Mouse (Mus musculus) liver, embryonic 15.5 days (tissue): ENCODE results near the gene Usp19. TPM values are rescaled to one million over a fixed set of nuclear protein-coding genes. Genes with fewer than 3 reads are reported as not detected.

Experiments used
- ATAC-seq: fragments of 200-750 bp; cut with Nextera tagmentation; 2 replicates; pipeline ENCODE4 v1.8.0; 2017; ENCODE audit warnings: moderate number of reproducible peaks, mild to moderate bottlenecking, moderate library complexity; ENCODE audit not compliant: insufficient read depth
- H3K27ac ChIP-seq: fragments of 300-500 bp; sonication (generic); replicated peaks from 2 replicates; pipeline ENCODE4 v1.5.1; 2015; ENCODE audit warnings: mild to moderate bottlenecking, inconsistent platforms
- H3K27me3 ChIP-seq: fragments of 300-500 bp; sonication (generic); 2 replicates; pipeline ENCODE4 v1.6.1; 2015; ENCODE audit warnings: mild to moderate bottlenecking, inconsistent platforms
- H3K36me3 ChIP-seq: fragments of 300-500 bp; sonication (generic); replicated peaks from 2 replicates; pipeline ENCODE4 v1.6.1; 2015; ENCODE audit warnings: moderate library complexity, mild to moderate bottlenecking, inconsistent platforms
- H3K4me1 ChIP-seq: fragments of 300-500 bp; sonication (generic); replicated peaks from 2 replicates; pipeline ENCODE4 v1.6.1; 2015; ENCODE audit warnings: inconsistent platforms
- H3K4me2 ChIP-seq: fragments of 300-500 bp; sonication (generic); 2 replicates; pipeline ENCODE4 v1.6.1; 2015; ENCODE audit warnings: moderate library complexity, mild to moderate bottlenecking, inconsistent platforms
- H3K4me3 ChIP-seq: fragments of 300-500 bp; sonication (generic); replicated peaks from 2 replicates; pipeline ENCODE4 v1.5.1; 2015; ENCODE audit warnings: mild to moderate bottlenecking, inconsistent platforms
- H3K9ac ChIP-seq: fragments of 300-500 bp; sonication (generic); 2 replicates; pipeline ENCODE4 v1.6.1; 2015; ENCODE audit warnings: moderate library complexity, mild to moderate bottlenecking, inconsistent platforms
- H3K9me3 ChIP-seq: fragments of 300-500 bp; sonication (generic); replicated peaks from 2 replicates; pipeline ENCODE4 v1.6.1; 2016; ENCODE audit warnings: inconsistent platforms
- WGBS: fragments of 180-500 bp; shearing (Covaris S2); methylation state at CpG from one replicate; pipeline ENCODE4 v1.1.7; 2015; ENCODE audit warnings: mixed read lengths; ENCODE audit not compliant: insufficient replicate concordance; 5-methylcytosine and 5-hydroxymethylcytosine counted together
- polyA plus RNA-seq: library from polyadenylated mRNA; unstranded; fragments of >200 nt; fragmentation: Nextera tagmentation; extraction: Ambion mirVana; gene quantifications from 2 replicates; pipeline ENCODE4 v1.2.1, GENCODE M21; 2015

Gene Usp19
- polyA plus RNA-seq, 1 experiment from 2014 or later, result 26.1 TPM

- WGBS, result 60% methylated on average over 4 of the region's 4 CpGs
- H3K27me3 ChIP-seq, result no peaks in the 10 kb centered on the region
- H3K9ac ChIP-seq, result no peak overlapping the region
- peaks cover 3% of the 10 kb centered on the region; the same call in 1 of the 2 replicates for H3K36me3 ChIP-seq
- H3K9me3 ChIP-seq, result no peaks in the 10 kb centered on the region
- ATAC-seq, result no peak
- H3K4me2 ChIP-seq, result no peak overlapping the region
- H3K27ac ChIP-seq, result no peak overlapping the region
- peaks cover 61% of the 10 kb centered on the region for H3K4me1 ChIP-seq
- no peak overlapping the region for H3K4me3 ChIP-seq
Measured at GRCm38 (mm10) chr9:108453458-108453857, 36.9 kb upstream of the Usp19 start.

- Histone ChIP-seq H3K4me1 (peaks cover 61% of the 10 kb centered on the region), H3K36me3 (0 out of 2 replicates have a peak, but pooled peaks cover 2% of the 10 kb centered on the region), H3K4me2 (no peak overlapping the region), H3K9ac (no peak overlapping the region), H3K9me3 (no peaks in the 10 kb centered on the region), H3K4me3 (no peak overlapping the region), H3K27ac (no peak overlapping the region), H3K27me3 (no peaks in the 10 kb centered on the region)
- ATAC-seq, result no peak
- WGBS, result 56% methylated on average over 6 of the region's 6 CpGs
Measured at GRCm38 (mm10) chr9:108454429-108454828, 36.0 kb upstream of the Usp19 start.

GRCm38 (mm10) chr9:108455747-108456571, 34.4 kb upstream of the Usp19 start:
- no peak overlapping the region for H3K4me2 ChIP-seq

GRCm38 (mm10) chr9:108456953-108457352, 33.4 kb upstream of the Usp19 start:
- WGBS, result 77% methylated on average over 10 of the region's 10 CpGs
- Histone ChIP-seq H3K9me3 (no peaks in the 10 kb centered on the region), H3K4me2 (no peak overlapping the region), H3K27ac (no peak overlapping the region), H3K27me3 (no peaks in the 10 kb centered on the region), H3K4me3 (no peak overlapping the region), H3K36me3 (no peaks in the 10 kb centered on the region), H3K9ac (no peak overlapping the region), H3K4me1 (peaks cover 56% of the 10 kb centered on the region)
- ATAC-seq, result no peak

More at GRCm38 (mm10) chr9:108455747-108456571, 34.4 kb upstream of the Usp19 start:
- H3K9me3 ChIP-seq, result no peaks in the 10 kb centered on the region
- no peak overlapping the region for H3K4me3 ChIP-seq
- no peaks in the 10 kb centered on the region for H3K27me3 ChIP-seq
- H3K9ac ChIP-seq, result no peak overlapping the region
- no peak overlapping the region for H3K27ac ChIP-seq
- no peak for ATAC-seq
- 39% methylated on average over 12 of the region's 12 CpGs for WGBS
- peaks cover 56% of the 10 kb centered on the region for H3K4me1 ChIP-seq
- H3K36me3 ChIP-seq, result no peaks in the 10 kb centered on the region

- H3K4me3 ChIP-seq, result peak overlapping the region; percentile 82
- H3K36me3 ChIP-seq, result peaks cover 21% of the 10 kb centered on the region
- H3K27ac ChIP-seq, result peak overlapping the region; percentile 85
- peak overlapping the region; percentile 88 for H3K4me2 ChIP-seq
- ATAC-seq, result no peak; the same call in 1 of the 2 replicates
- peak overlapping the region; percentile 83; the same call in 1 of the 2 replicates for H3K9ac ChIP-seq
- no peaks in the 10 kb centered on the region for H3K9me3 ChIP-seq
- 88% methylated on average over 1 of the region's 1 CpGs for WGBS
- H3K27me3 ChIP-seq, result no peaks in the 10 kb centered on the region
- peaks cover 43% of the 10 kb centered on the region for H3K4me1 ChIP-seq
Measured at GRCm38 (mm10) chr9:108459939-108460318, 30.5 kb upstream of the Usp19 start.

GRCm38 (mm10) chr9:108460319-108461178, 29.9 kb upstream of the Usp19 start, which contains the start of gene Ccdc71:
Ccdc71 (plus strand) TSS chr9:108460527.
- peak; percentile 80 for ATAC-seq
- Histone ChIP-seq H3K9me3 (no peaks in the 10 kb centered on the region), H3K36me3 (peaks cover 27% of the 10 kb centered on the region), H3K9ac (peak within 1 kb of the TSS; percentile 83), H3K27me3 (no peaks in the 10 kb centered on the region), H3K4me3 (peak within 1 kb of the TSS; percentile 82), H3K4me1 (peaks cover 42% of the 10 kb centered on the region), H3K27ac (peak within 1 kb of the TSS; percentile 85), H3K4me2 (peak within 1 kb of the TSS; percentile 88)
- WGBS, result under 1% methylated on average over 52 of the region's 52 CpGs

- H3K4me2 ChIP-seq, result peak within 1 kb of the TSS; percentile 88
- H3K27me3 ChIP-seq, result no peaks in the 10 kb centered on the region
- WGBS, result 30% methylated on average over 11 of the region's 11 CpGs
- H3K36me3 ChIP-seq, result peaks cover 30% of the 10 kb centered on the region
- H3K4me1 ChIP-seq, result peaks cover 36% of the 10 kb centered on the region
- peak within 1 kb of the TSS; percentile 83 for H3K9ac ChIP-seq
- peak within 1 kb of the TSS; percentile 85 for H3K27ac ChIP-seq
- no peaks in the 10 kb centered on the region for H3K9me3 ChIP-seq
- ATAC-seq, result no peak
- peak within 1 kb of the TSS; percentile 82 for H3K4me3 ChIP-seq
Measured at GRCm38 (mm10) chr9:108461181-108461631, 29.2 kb upstream of the Usp19 start, which contains the start of gene Klhdc8b. Klhdc8b (minus strand) TSS chr9:108461581.

- Histone ChIP-seq H3K36me3 (peaks cover 30% of the 10 kb centered on the region), H3K4me3 (peak overlapping the region; percentile 82), H3K27me3 (no peaks in the 10 kb centered on the region), H3K9ac (0 out of 2 replicates have a peak overlapping the region, but pooled peaks have one; percentile 83), H3K4me1 (peaks cover 31% of the 10 kb centered on the region), H3K9me3 (no peaks in the 10 kb centered on the region), H3K27ac (no peak overlapping the region), H3K4me2 (peak overlapping the region; percentile 88)
- ATAC-seq, result no peak
- 86% methylated on average over 5 of the region's 5 CpGs for WGBS
Measured at GRCm38 (mm10) chr9:108461675-108462074, 28.7 kb upstream of the Usp19 start.

GRCm38 (mm10) chr9:108462192-108462591, 28.2 kb upstream of the Usp19 start:
- no peak overlapping the region for H3K9ac ChIP-seq
- H3K27ac ChIP-seq, result no peak overlapping the region
- peaks cover 30% of the 10 kb centered on the region for H3K36me3 ChIP-seq
- H3K9me3 ChIP-seq, result no peaks in the 10 kb centered on the region
- H3K4me1 ChIP-seq, result peaks cover 29% of the 10 kb centered on the region
- no peaks in the 10 kb centered on the region for H3K27me3 ChIP-seq
- no peak overlapping the region for H3K4me2 ChIP-seq
- no peak for ATAC-seq
- WGBS, result 81% methylated on average over 10 of the region's 10 CpGs
- no peak overlapping the region for H3K4me3 ChIP-seq

- Histone ChIP-seq H3K9ac (no peak overlapping the region), H3K4me3 (no peak overlapping the region), H3K36me3 (peaks cover 30% of the 10 kb centered on the region), H3K4me2 (no peak overlapping the region), H3K27ac (no peak overlapping the region), H3K4me1 (peaks cover 25% of the 10 kb centered on the region), H3K27me3 (no peaks in the 10 kb centered on the region), H3K9me3 (no peaks in the 10 kb centered on the region)
- no peak for ATAC-seq
- WGBS, result 83% methylated on average over 9 of the region's 9 CpGs
Measured at GRCm38 (mm10) chr9:108463713-108464112, 26.7 kb upstream of the Usp19 start.

- WGBS, result 74% methylated on average over 2 of the region's 2 CpGs
- no peak for ATAC-seq
Measured at GRCm38 (mm10) chr9:108466219-108466618, 24.2 kb upstream of the Usp19 start.

More at GRCm38 (mm10) chr9:108466219-108466618, 24.2 kb upstream of the Usp19 start:
- Histone ChIP-seq H3K9ac (no peak overlapping the region), H3K9me3 (no peaks in the 10 kb centered on the region), H3K4me2 (no peak overlapping the region), H3K27me3 (no peaks in the 10 kb centered on the region), H3K27ac (no peak overlapping the region), H3K36me3 (peaks cover 30% of the 10 kb centered on the region), H3K4me3 (no peak overlapping the region), H3K4me1 (peaks cover 11% of the 10 kb centered on the region)
